Mouse (Mus musculus) CH12.LX (cell line): ENCODE results near the gene Klhl29. TPM values are rescaled to one million over a fixed set of nuclear protein-coding genes. Genes with fewer than 3 reads are reported as not detected.

ENCODE experiments used
- DNase-seq: peaks from one replicate; pipeline ENCODE4 v3.0.0-alpha.2; 2013; ENCODE audit errors: extremely low read depth
- H3K27ac ChIP-seq: 2 replicates; pipeline ENCODE4 v1.5.1; 2012; ENCODE audit warnings: low read depth, mild to moderate bottlenecking, control low read depth, moderate library complexity; ENCODE audit not compliant: insufficient read depth
- H3K27me3 ChIP-seq: replicated peaks from 2 replicates; pipeline ENCODE3; 2012; ENCODE audit warnings: inconsistent platforms
- H3K36me3 ChIP-seq, 2 experiments: replicated peaks in 1 of 2; 2 replicates each; pipeline versions ENCODE3 to v1.6.1; 2012; ENCODE audit warnings: inconsistent platforms in 1 of 2, low read length in 1 of 2, mild to moderate bottlenecking in 1 of 2, mixed read lengths in 1 of 2, moderate library complexity in 1 of 2; ENCODE audit not compliant: control insufficient read depth in 1 of 2, insufficient read depth in 1 of 2
- H3K4me1 ChIP-seq, 2 experiments: 2 replicates each; pipeline ENCODE4 v1.6.1; 2012; ENCODE audit warnings: inconsistent platforms in 1 of 2, moderate library complexity in 1 of 2; ENCODE audit not compliant: insufficient read depth in 2 of 2, control insufficient read depth in 1 of 2
- H3K4me2 ChIP-seq: 2 replicates; pipeline ENCODE4 v1.6.1; 2012; ENCODE audit warnings: low read depth, mild to moderate bottlenecking, control low read depth; ENCODE audit not compliant: poor library complexity, insufficient read depth, severe bottlenecking
- H3K4me3 ChIP-seq, 3 experiments: fragments of 150-350 bp in 1 of 3; sonication (generic) in 1 of 3; replicated peaks in 1 of 3; 2 replicates each; pipeline versions ENCODE3 to v1.5.1; 2011 to 2012; ENCODE audit warnings: low read depth in 2 of 3, low read length in 2 of 3, mild to moderate bottlenecking in 2 of 3, moderate library complexity in 2 of 3, control low read depth in 1 of 3, improper control_type of control experiment in 1 of 3, inconsistent platforms in 1 of 3, mixed read lengths in 1 of 3; ENCODE audit not compliant: poor library complexity in 1 of 3
- H3K79me2 ChIP-seq: replicated peaks from 2 replicates; pipeline ENCODE4 v1.6.1; 2012; ENCODE audit warnings: mild to moderate bottlenecking, moderate library complexity; ENCODE audit not compliant: control insufficient read depth, poor library complexity, insufficient read depth, severe bottlenecking; ENCODE audit errors: extremely low read depth
- H3K9ac ChIP-seq: 2 replicates; pipeline ENCODE4 v1.6.1; 2012; ENCODE audit warnings: low read depth, mild to moderate bottlenecking, control low read depth, moderate library complexity; ENCODE audit not compliant: insufficient read depth
- H3K9me3 ChIP-seq: replicated peaks from 2 replicates; pipeline ENCODE3; 2012; ENCODE audit warnings: low read length, inconsistent platforms, mixed read lengths
- CHD1 ChIP-seq: IDR thresholded peaks from 2 replicates; pipeline ENCODE4 v1.6.1; 2012; ENCODE audit warnings: low read depth, low read length, improper control_type of control experiment, inconsistent platforms
- CHD2 ChIP-seq: IDR thresholded peaks from 2 replicates; pipeline ENCODE4 v1.6.1; 2011; ENCODE audit warnings: low read length, improper control_type of control experiment
- ELF1 ChIP-seq: IDR thresholded peaks from 2 replicates; pipeline ENCODE4 v1.6.1; 2014; ENCODE audit warnings: low read depth, mild to moderate bottlenecking, inconsistent platforms, low read length, improper control_type of control experiment
- ETS1 ChIP-seq: conservative IDR thresholded peaks from 2 replicates; pipeline ENCODE4 v1.6.1; 2012; ENCODE audit warnings: low read depth, mild to moderate bottlenecking, inconsistent platforms, low read length, improper control_type of control experiment, moderate library complexity
- HCFC1 ChIP-seq: IDR thresholded peaks from 2 replicates; pipeline ENCODE4 v1.6.1; 2012; ENCODE audit warnings: low read depth, mild to moderate bottlenecking, inconsistent platforms, low read length, improper control_type of control experiment
- MAFK ChIP-seq: IDR thresholded peaks from 2 replicates; pipeline ENCODE4 v1.6.1; 2011; ENCODE audit warnings: low read length, improper control_type of control experiment; ENCODE audit not compliant: insufficient replicate concordance
- NRF1 ChIP-seq: IDR thresholded peaks from 2 replicates; pipeline ENCODE4 v1.6.1; 2014; ENCODE audit warnings: low read depth, mild to moderate bottlenecking, inconsistent platforms, low read length, improper control_type of control experiment, moderate library complexity
- PAX5 ChIP-seq: IDR thresholded peaks from 2 replicates; pipeline ENCODE4 v1.6.1; 2012; ENCODE audit warnings: low read length, inconsistent platforms, mixed read lengths
- SIN3A ChIP-seq: IDR thresholded peaks from 2 replicates; pipeline ENCODE4 v1.6.1; 2012; ENCODE audit warnings: low read length, improper control_type of control experiment, inconsistent platforms
- TBP ChIP-seq: conservative IDR thresholded peaks from 2 replicates; pipeline ENCODE4 v1.6.1; 2011; ENCODE audit warnings: low read depth, low read length, improper control_type of control experiment
- TCF12 ChIP-seq: IDR thresholded peaks from 2 replicates; pipeline ENCODE4 v1.6.1; 2014; ENCODE audit warnings: low read depth, mild to moderate bottlenecking, inconsistent platforms, low read length, improper control_type of control experiment
- UBTF ChIP-seq: IDR thresholded peaks from 2 replicates; pipeline ENCODE4 v1.6.1; 2012; ENCODE audit warnings: low read depth, mild to moderate bottlenecking, inconsistent platforms, low read length, improper control_type of control experiment, moderate library complexity
- USF1 ChIP-seq: IDR thresholded peaks from 2 replicates; pipeline ENCODE4 v1.6.1; 2014; ENCODE audit warnings: low read depth, mild to moderate bottlenecking, inconsistent platforms, low read length, improper control_type of control experiment
- ZC3H11A ChIP-seq: IDR thresholded peaks from 2 replicates; pipeline ENCODE4 v1.6.1; 2012; ENCODE audit warnings: low read depth, mild to moderate bottlenecking, inconsistent platforms, low read length, improper control_type of control experiment
- ZMIZ1 ChIP-seq: IDR thresholded peaks from 2 replicates; pipeline ENCODE4 v1.6.1; 2012; ENCODE audit warnings: low read depth, mild to moderate bottlenecking, inconsistent platforms, low read length, improper control_type of control experiment
- dilution Hi-C: fragments of 300-500 bp; cut with MboI; formaldehyde crosslinking; loops from 2 replicates; pipeline ENCODE4 v1.14.3; 2020; ENCODE audit warnings: low sequenced_read_pairs; ENCODE audit not compliant: extremely low pct_unique_long_range_greater_than_20kb, extremely low pct_ligation_motif_present
- in situ Hi-C: fragments of 300-500 bp; cut with MboI; formaldehyde crosslinking; loops from 3 replicates; pipeline ENCODE4 v1.14.3; 2019; ENCODE audit warnings: low sequenced_read_pairs, low pct_ligation_motif_present, low pct_unique_long_range_greater_than_20kb, mixed read lengths
- polyA plus RNA-seq: library from polyadenylated mRNA; unstranded; fragments of >175 nt; gene quantifications from 2 replicates; pipeline ENCODE4 v1.2.1, GENCODE M21; 2012; ENCODE audit warnings: low read depth; ENCODE audit not compliant: insufficient read length
- total RNA-seq, 2 experiments: library from RNA; depleted of rRNA; stranded (reverse); fragments of 300-350 nt in 1 of 2; fragments of >200 nt in 1 of 2; gene quantifications; 2 replicates each; pipeline ENCODE4 v1.2.3; 2012 to 2014

Gene Klhl29
- total and polyA plus RNA-seq, 3 experiments, result 0.04 TPM; not detected in 2

GRCm38 (mm10) chr12:5282611-5283010 is 92.9 kb downstream of the Klhl29 start:
- DNase-seq, result no peak

GRCm38 (mm10) chr12:5279873-5280272 is 95.6 kb downstream of the Klhl29 start:
- Histone ChIP-seq H3K9ac (no peak overlapping the region), H3K27me3 (no peaks in the 10 kb centered on the region), H3K79me2 (no peaks in the 10 kb centered on the region), H3K9me3 (no peaks in the 10 kb centered on the region), H3K27ac (no peak overlapping the region), H3K4me2 (no peak overlapping the region), H3K36me3 (no peaks in the 10 kb centered on the region), H3K4me3 (no peak overlapping the region), H3K4me1 (peaks cover 0 to 46% of the 10 kb centered on the region in 2 experiments; a peak in 2 of 4 replicates)
- dilution Hi-C loops (no loop called here), in situ Hi-C loops (no loop called here)
- DNase-seq, result no peak
- TF ChIP-seq ELF1, result no peak
- TF ChIP-seq CHD2, result no peak
- TF ChIP-seq MAFK, result no peak
- TF ChIP-seq PAX5, result no peak
- TF ChIP-seq, all 38 proteins: peak for 0

More at GRCm38 (mm10) chr12:5282611-5283010, 92.9 kb downstream of the Klhl29 start:
- no peaks in the 10 kb centered on the region for H3K9me3 ChIP-seq
- TF ChIP-seq HCFC1, result no peak
- no peak for TF ChIP-seq CHD1
- no peak for TF ChIP-seq CHD2
- TF ChIP-seq ELF1, result no peak
- TF ChIP-seq TBP, result no peak
- TF ChIP-seq NRF1, result no peak
- TF ChIP-seq ETS1, result no peak
- TF ChIP-seq, all 38 proteins: peak for 0
- Histone ChIP-seq H3K9ac (no peak overlapping the region), H3K36me3 (no peaks in the 10 kb centered on the region), H3K79me2 (no peaks in the 10 kb centered on the region), H3K27me3 (no peaks in the 10 kb centered on the region), H3K4me1 (peaks cover 0 to 33% of the 10 kb centered on the region in 2 experiments; a peak in 2 of 4 replicates), H3K4me2 (no peak overlapping the region), H3K4me3 (no peak overlapping the region), H3K27ac (no peak overlapping the region)
- in situ Hi-C loops (no loop called here), dilution Hi-C loops (no loop called here)

- TF ChIP-seq MAFK, result no peak
- no peak for TF ChIP-seq USF1
- TF ChIP-seq UBTF, result no peak
- no peak for TF ChIP-seq TCF12
- no peak for TF ChIP-seq ZMIZ1
- no peak for TF ChIP-seq PAX5
- no peak for TF ChIP-seq SIN3A
- TF ChIP-seq NRF1, result no peak
- TF ChIP-seq ZC3H11A, result no peak
- no peak for TF ChIP-seq HCFC1
- Histone ChIP-seq H3K9ac (no peak overlapping the region), H3K4me1 (peaks cover 0 to 24% of the 10 kb centered on the region in 2 experiments; a peak in 2 of 4 replicates), H3K27ac (no peak overlapping the region), H3K36me3 (no peaks in the 10 kb centered on the region), H3K27me3 (no peaks in the 10 kb centered on the region), H3K79me2 (no peaks in the 10 kb centered on the region), H3K4me3 (no peak overlapping the region), H3K9me3 (no peaks in the 10 kb centered on the region), H3K4me2 (no peak overlapping the region)
- dilution Hi-C loops, result no loop called here
- in situ Hi-C loops, result no loop called here
- DNase-seq, result peak; percentile 21
These were observed 98.5 kb downstream of the Klhl29 start for GRCm38 (mm10) chr12:5277028-5277427.
